Mouse (Mus musculus) embryo, embryonic 11.5 days (tissue): ENCODE measurements around the gene Exoc6b.
A peak's percentile ranks its signal among the peaks of the same experiment; 100 is the strongest.
"Not testable (repeated sequence)": the region's sequence is repeated elsewhere in the genome, so short reads cannot be mapped to it uniquely, and the experiment has no call there.

ENCODE experiments used
- DNase-seq: peaks from one replicate; pipeline ENCODE4 v3.0.0-alpha.2; 2012; ENCODE audit warnings: low read depth, low spot score

The Exoc6b gene

GRCm38 (mm10) chr6:85069023-85069985 lies at the start of gene Exoc6b:
Gene Exoc6b (minus strand): TSS chr6:85069513.
- peak; percentile 75 for DNase-seq

- peak; percentile 45 for DNase-seq
These were observed 48.5 kb upstream of the Exoc6b start for GRCm38 (mm10) chr6:85117545-85118511.

- no peak for DNase-seq
These were observed 35.8 kb upstream of the Exoc6b start for GRCm38 (mm10) chr6:85105033-85105615.

GRCm38 (mm10) chr6:85103321-85103720 lies 34.0 kb upstream of the Exoc6b start:
- DNase-seq, result no peak

DNA sequence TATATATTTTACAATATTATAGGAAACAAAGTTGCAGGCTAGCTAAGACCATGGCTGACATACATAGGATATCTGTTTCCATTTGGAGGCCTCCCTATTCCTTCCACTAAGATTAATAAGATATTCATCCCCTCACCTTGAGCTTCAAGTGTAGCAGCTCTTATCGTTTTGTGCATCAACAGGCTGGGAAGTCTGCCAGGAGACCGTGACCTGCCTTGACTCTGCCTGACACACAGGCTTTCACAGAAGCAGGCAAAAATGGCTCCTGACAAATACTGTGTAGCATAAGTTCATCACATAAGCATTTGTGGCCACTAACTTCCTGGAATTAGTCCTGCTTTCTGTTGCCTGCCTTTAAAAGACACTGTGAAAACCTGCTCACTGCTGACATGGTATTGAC lies 27.1 kb upstream of the Exoc6b start:
- no peak for DNase-seq

- DNase-seq, result no peak
These were observed 18.1 kb upstream of the Exoc6b start for GRCm38 (mm10) chr6:85087425-85087824.

GRCm38 (mm10) chr6:85086645-85087044 lies 17.3 kb upstream of the Exoc6b start:
- no peak for DNase-seq

- not testable (repeated sequence) for DNase-seq
These were observed 6.9 kb upstream of the Exoc6b start for GRCm38 (mm10) chr6:85076179-85076720.

DNA sequence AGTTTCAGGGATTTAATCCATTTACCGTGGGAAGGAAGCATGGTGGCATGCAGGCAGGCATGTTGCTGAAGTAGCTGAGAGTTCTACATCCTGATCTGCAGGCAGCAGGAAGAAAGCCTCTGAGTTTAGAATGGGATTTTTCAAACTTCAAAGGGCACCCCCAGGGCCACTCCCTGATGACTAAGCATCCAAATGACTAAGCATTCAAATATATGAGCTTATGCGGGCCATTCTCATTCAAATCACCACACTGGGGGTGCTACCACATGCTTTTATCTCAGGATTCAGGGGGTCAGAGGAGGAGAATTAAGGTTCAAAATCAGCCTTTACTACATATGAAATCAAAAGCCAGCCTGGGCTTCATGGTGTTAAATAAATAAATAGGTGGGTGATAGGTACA lies 5.7 kb upstream of the Exoc6b start:
- DNase-seq, result no peak

- DNase-seq, result peak; percentile 5
These were observed 841 bp downstream of the Exoc6b start for GRCm38 (mm10) chr6:85068322-85069022.

GRCm38 (mm10) chr6:85057641-85058040 lies 11.7 kb downstream of the Exoc6b start:
- DNase-seq, result no peak

GRCm38 (mm10) chr6:85051109-85051508 lies 18.2 kb downstream of the Exoc6b start:
- DNase-seq, result no peak

GRCm38 (mm10) chr6:85046531-85046930 lies 22.8 kb downstream of the Exoc6b start:
- DNase-seq, result no peak

DNA sequence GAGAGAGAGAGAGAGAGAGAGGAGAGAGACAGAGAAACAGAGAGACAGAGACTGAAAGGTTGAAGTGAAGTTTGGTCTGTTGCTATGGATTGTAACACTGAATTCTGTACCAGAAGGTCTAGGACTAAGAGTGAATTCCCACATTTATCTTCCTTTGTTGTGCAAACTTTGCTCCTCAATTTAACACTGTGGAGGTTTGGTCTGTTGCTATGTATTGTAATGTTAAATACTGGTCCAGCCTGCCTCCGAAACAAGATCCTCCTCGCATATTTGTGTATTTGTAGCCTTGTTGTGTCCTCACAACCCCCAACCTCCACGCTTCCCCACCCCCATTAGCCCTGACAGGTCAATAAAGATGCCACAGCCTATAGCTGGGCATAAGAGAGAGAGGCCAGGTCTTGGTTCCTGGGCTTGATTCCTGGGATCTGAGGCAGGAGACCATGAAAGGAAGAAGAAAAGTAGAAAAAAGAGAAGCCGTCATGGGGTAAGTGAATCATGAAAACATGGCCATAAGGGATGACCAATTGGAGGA lies 24.6 kb downstream of the Exoc6b start:
- no peak for DNase-seq

GRCm38 (mm10) chr6:85037677-85038076 lies 31.6 kb downstream of the Exoc6b start:
- DNase-seq, result peak; percentile 48

DNA sequence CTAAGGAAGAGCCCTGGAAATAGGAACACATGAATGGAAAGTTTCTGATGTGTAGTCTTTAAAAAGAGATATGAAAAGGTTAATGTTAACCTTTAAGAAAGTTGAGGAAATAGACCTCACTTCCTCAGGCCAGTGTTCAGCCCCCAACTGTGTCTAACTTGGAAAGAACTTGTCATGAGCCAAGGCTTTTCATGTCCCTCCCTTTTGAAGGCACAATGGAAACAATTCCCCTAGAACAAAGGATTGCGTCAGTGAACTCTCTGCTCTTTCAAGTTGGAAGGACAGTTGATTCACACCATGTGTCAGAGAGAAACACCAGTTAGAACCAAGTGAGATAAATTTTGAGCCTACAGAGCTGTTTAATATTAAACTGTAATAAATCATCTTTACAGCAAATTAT lies 39.6 kb downstream of the Exoc6b start:
- DNase-seq, result no peak

DNA sequence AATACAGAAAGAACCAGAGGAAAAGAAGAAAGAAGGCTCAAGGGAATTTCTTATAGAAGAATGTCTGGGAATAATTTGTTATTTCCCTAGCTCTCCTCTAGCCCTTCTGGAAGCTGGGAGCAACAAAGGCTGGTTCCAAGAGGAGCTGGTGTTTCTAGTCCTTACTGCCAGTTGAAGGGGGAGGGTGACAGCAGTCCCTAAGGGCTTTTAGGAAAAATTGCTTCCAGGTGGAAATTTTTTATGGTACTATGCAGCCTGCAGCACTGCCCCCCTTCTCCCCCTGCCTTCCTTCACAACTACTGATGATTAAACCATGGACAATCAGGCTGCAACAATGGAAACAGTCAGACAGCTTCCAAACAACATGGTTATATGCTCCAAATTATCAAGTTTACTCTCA lies 44.9 kb downstream of the Exoc6b start:
- DNase-seq, result no peak

DNA sequence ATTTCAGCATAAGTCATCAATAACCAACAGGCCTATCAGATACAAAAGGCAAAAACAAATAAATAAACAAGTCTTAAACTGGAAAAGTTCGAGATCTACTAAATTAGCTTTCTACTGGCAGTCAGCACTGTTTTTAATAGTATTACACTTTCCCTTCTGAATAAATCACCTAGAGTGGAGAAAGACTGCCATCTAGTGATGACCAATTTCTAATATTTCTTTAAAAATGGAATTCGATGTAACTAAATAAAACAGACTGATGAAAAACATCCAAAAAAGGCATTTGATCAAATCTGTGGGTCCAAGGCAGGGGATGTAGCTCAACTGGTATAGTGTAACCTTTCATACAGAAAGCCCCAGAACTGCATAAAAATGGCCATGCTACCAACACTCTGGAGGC lies 52.3 kb downstream of the Exoc6b start:
- DNase-seq, result no peak

GRCm38 (mm10) chr6:85013906-85014305 lies 55.4 kb downstream of the Exoc6b start:
- DNase-seq, result no peak

DNA sequence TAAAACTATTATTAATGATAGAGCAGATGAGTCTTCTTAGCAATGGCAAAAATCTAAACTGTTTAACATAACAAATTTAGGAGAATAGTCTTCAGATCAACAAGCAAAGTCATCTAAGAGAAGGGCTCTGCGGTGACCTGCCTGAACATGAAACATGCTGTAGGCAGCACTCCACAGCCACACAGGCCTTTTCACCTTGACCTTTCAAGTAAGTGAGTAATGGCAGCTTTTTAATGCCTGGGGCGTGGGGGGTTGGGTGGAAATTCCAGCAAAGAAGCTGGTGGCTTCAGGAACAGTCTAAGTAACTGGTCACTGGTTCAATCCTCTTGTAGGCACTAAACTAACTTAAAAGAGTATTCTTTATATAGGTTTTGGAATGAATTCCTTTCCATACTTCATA lies 58.9 kb downstream of the Exoc6b start:
- no peak for DNase-seq

GRCm38 (mm10) chr6:84995418-84995817 lies 73.9 kb downstream of the Exoc6b start:
- DNase-seq, result no peak
